Mouse (Mus musculus) urinary bladder, postnatal 36 days (tissue): ENCODE results near the gene A1cf.

Experiments
- DNase-seq, 2 experiments: peaks; one replicate each; pipeline ENCODE4 v3.0.0; 2022; ENCODE audit warnings: low spot score in 2 of 2, mixed read lengths in 1 of 2

Gene A1cf

GRCm38 (mm10) chr19:31868521-31868920 is at the start of gene A1cf:
TSS of gene A1cf (plus strand) at chr19:31868764.
- DNase-seq = no peak

GRCm38 (mm10) chr19:31834250-31834649 is 34.3 kb upstream of the A1cf start:
- DNase-seq = no peak

GRCm38 (mm10) chr19:31861909-31862308 is 6.7 kb upstream of the A1cf start:
- no peak for DNase-seq

- no peak for DNase-seq
Observed at GRCm38 (mm10) chr19:31862512-31863249, 5.9 kb upstream of the A1cf start.

- DNase-seq = no peak
Observed at GRCm38 (mm10) chr19:31865451-31865850, 3.1 kb upstream of the A1cf start.

GRCm38 (mm10) chr19:31868076-31868475 is 488 bp upstream of the A1cf start:
- no peak for DNase-seq

- DNase-seq = no peak
Observed at GRCm38 (mm10) chr19:31868971-31869370, 407 bp downstream of the A1cf start.

GRCm38 (mm10) chr19:31871377-31871776 is 2.8 kb downstream of the A1cf start:
- no peak for DNase-seq

GRCm38 (mm10) chr19:31877968-31878367 is 9.4 kb downstream of the A1cf start:
- no peak for DNase-seq

- DNase-seq = no peak
Observed at GRCm38 (mm10) chr19:31884594-31884993, 16.0 kb downstream of the A1cf start.

- no peak for DNase-seq
Observed at GRCm38 (mm10) chr19:31887275-31887674, 18.7 kb downstream of the A1cf start.

- DNase-seq = no peak
Observed at GRCm38 (mm10) chr19:31889988-31890387, 21.4 kb downstream of the A1cf start.

- no peak for DNase-seq
Observed at GRCm38 (mm10) chr19:31891001-31891893, 22.7 kb downstream of the A1cf start.

- DNase-seq = no peak
Observed at GRCm38 (mm10) chr19:31895971-31896370, 27.4 kb downstream of the A1cf start.

- no peak for DNase-seq
Observed at GRCm38 (mm10) chr19:31896711-31897110, 28.1 kb downstream of the A1cf start.

GRCm38 (mm10) chr19:31905671-31906070 is 37.1 kb downstream of the A1cf start:
- no peak for DNase-seq

- no peak for DNase-seq
Observed at GRCm38 (mm10) chr19:31910423-31910822, 41.9 kb downstream of the A1cf start.

- DNase-seq = no peak
Observed at GRCm38 (mm10) chr19:31913946-31914345, 45.4 kb downstream of the A1cf start.

GRCm38 (mm10) chr19:31920357-31920756 is 51.8 kb downstream of the A1cf start:
- no peak for DNase-seq

GRCm38 (mm10) chr19:31921852-31922251 is 53.3 kb downstream of the A1cf start:
- no peak for DNase-seq

GRCm38 (mm10) chr19:31923615-31924352 is 55.2 kb downstream of the A1cf start:
- no peak for DNase-seq
